Mouse (Mus musculus): Measurements from ENCODE around the gene Dazap2. TPM values are rescaled to one million over a fixed set of nuclear protein-coding genes. Genes with fewer than 3 reads are reported as not detected.
"Not testable (repeated sequence)": the region's sequence is repeated elsewhere in the genome, so short reads cannot be mapped to it uniquely, and the experiment has no call there.

Gene Dazap2
- polyA plus RNA-seq, 1 experiment, result not detected

DNA sequence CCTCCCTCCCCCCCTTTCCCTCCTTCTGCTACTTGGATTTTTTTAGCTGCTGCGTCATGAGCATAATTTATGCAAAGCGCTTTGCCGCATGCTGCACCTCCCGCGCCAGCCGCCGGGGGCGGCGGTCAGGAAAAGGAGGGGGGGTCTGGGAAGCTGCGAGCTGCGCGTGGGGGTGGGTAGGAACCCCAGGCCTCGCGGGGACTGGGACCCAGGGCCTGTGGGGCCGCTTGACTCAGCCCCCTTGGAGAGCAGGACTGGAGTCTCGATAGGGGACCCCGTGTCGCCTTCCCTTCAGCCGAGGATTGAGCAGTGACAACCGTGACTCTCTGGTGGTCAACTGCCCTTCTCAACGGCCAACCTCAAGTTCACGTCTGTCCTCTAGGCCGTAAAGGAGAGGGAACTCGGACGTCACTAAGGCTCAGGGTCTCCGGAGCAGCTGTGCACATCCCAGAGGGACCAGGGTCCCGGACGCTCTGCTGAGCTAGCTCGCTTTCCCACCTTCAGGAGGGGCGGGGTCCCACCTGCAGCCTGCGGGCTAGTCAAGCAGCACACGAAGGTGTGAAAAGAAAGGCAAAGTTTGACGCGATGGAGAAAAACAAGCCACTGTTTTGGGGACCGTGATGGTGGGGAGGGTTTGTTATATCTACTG lies 15.0 kb upstream of the Dazap2 start:
- WGBS, result 5% methylated on average over 35 of the region's 35 CpGs
- TF ChIP-seq CTCF (IDR thresholded peaks at IDR 0.05; ENCODE audit: insufficient read depth, low read depth, low read length) (peak; percentile 70; the same call in 1 of the 2 replicates), POLR2A (IDR thresholded peaks at IDR 0.05; ENCODE audit: insufficient read depth, low read depth, low read length) (0 out of 2 replicates have a peak, but pooled peaks have one; percentile 19)
- H3K27ac ChIP-seq (ENCODE audit: insufficient read depth, low read depth, low read length), result peak overlapping the region; percentile 26; the same call in 1 of the 2 replicates
- peak overlapping the region; percentile 99 for H3K4me3 ChIP-seq (ENCODE audit: insufficient read depth, low read depth, low read length)
- peaks cover 17% of the 10 kb centered on the region for H3K4me1 ChIP-seq (ENCODE audit: control insufficient read depth, insufficient read depth, low read length)

DNA sequence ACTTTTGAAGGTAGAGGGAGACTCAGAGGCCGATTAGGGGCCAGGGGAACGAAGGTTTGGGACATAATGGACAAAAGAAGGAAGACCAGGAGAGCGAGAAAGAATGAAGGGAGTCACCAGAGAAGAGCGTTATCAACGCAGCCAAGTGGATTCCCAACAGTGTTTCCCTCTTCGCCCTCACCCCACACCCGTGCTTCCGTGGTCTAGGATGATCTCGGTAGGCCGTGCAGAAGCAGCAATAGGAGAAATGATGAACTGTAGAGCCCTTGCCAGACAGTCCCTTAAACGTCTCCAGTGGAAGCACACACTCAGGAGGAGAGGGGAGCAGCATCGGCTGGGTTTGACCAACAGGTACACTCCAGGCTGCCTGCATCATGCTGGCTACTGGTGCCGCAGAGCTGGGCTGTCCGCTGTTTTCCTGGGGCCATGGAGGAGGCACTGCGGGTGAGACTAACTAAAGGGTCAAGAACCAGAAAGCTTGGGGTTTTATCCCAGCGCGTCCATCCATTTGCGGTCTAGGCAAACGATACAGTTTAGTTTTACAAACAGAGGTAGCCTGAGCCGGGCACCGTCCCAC lies 14.4 kb upstream of the Dazap2 start:
- H3K4me1 ChIP-seq (ENCODE audit: control insufficient read depth, insufficient read depth, low read length), result peaks cover 17% of the 10 kb centered on the region
- H3K4me3 ChIP-seq (ENCODE audit: insufficient read depth, low read depth, low read length), result no peak overlapping the region
- no peak for TF ChIP-seq CTCF (IDR thresholded peaks at IDR 0.05; ENCODE audit: insufficient read depth, low read depth, low read length)
- TF ChIP-seq POLR2A (IDR thresholded peaks at IDR 0.05; ENCODE audit: insufficient read depth, low read depth, low read length), result no peak
- no peak overlapping the region for H3K27ac ChIP-seq (ENCODE audit: insufficient read depth, low read depth, low read length)
- 59% methylated on average over 21 of the region's 21 CpGs for WGBS

DNA sequence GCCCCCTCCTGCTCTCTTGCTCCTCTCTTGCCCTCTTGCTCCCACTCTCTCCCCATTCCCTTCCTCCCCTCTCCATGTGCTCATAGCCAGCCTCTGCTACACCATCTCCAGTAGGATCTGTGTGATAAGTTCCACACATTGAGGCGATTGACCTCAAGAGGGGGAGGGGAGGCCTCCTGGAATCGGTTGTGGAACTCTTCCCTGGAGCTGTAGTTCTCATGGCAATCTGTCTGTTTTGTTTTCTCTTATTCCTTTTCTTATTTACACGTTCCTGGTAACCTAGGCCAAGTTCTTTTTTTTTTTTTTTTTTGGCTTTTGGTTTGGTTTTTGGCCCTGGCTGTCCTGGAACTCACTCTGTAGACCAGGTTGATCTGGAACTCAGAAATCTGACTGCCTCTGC lies 13.5 kb upstream of the Dazap2 start:
- TF ChIP-seq POLR2A (IDR thresholded peaks at IDR 0.05; ENCODE audit: insufficient read depth, low read depth, low read length) (no peak), CTCF (IDR thresholded peaks at IDR 0.05; ENCODE audit: insufficient read depth, low read depth, low read length) (no peak)
- no peak overlapping the region for H3K4me3 ChIP-seq (ENCODE audit: insufficient read depth, low read depth, low read length)
- 57% methylated on average over 3 of the region's 3 CpGs for WGBS
- H3K27ac ChIP-seq (ENCODE audit: insufficient read depth, low read depth, low read length), result no peak overlapping the region
- H3K4me1 ChIP-seq (ENCODE audit: control insufficient read depth, insufficient read depth, low read length), result peaks cover 17% of the 10 kb centered on the region

DNA sequence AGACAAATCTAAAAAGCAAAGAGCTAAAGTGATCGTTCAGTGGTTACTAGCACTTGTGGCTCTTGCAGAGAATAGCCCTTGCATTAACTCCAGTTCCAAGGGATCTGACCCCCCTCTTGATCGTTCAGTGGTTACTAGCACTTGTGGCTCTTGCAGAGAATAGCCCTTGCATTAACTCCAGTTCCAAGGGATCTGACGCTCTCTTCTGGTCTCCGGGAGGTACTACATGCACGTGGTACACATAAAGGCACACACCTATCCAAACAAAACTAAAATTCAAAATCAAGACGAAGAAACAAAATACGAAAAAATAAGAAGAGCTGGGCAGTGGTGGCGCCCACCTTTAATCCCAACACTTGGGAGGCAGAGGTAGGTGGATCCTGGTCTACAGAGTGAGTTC lies 8.5 kb upstream of the Dazap2 start:
- not testable (repeated sequence) for H3K27ac ChIP-seq (ENCODE audit: insufficient read depth, low read depth, low read length); H3K4me3 ChIP-seq (ENCODE audit: insufficient read depth, low read depth, low read length); H3K4me1 ChIP-seq (ENCODE audit: control insufficient read depth, insufficient read depth, low read length)
- WGBS, result 93% methylated on average over 8 of the region's 8 CpGs

DNA sequence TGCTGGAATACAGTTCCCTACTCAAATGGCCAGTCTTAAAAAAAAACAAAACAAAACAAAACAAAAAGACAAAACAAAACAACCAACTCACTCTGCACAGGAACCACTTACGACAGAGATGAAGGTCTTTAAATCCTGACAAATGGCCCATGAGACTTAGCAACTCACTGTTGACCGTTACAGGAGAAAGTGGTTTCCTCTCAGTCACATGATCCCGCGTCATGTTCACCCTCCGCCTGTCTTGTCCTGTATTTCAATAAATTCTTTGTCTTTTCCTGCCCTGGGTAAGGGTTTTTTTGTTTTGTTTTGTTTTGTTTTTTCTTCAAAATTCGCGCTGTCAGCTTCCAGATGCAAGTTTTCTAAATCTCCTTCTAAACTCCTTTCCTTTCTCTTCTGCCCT lies 3.2 kb upstream of the Dazap2 start:
- WGBS, result 88% methylated on average over 7 of the region's 7 CpGs
- H3K4me1 ChIP-seq (ENCODE audit: control insufficient read depth, insufficient read depth, low read length), result peaks cover 15% of the 10 kb centered on the region
- TF ChIP-seq CTCF (IDR thresholded peaks at IDR 0.05; ENCODE audit: insufficient read depth, low read depth, low read length) (no peak), POLR2A (IDR thresholded peaks at IDR 0.05; ENCODE audit: insufficient read depth, low read depth, low read length) (no peak)
- H3K4me3 ChIP-seq (ENCODE audit: insufficient read depth, low read depth, low read length), result no peak overlapping the region
- H3K27ac ChIP-seq (ENCODE audit: insufficient read depth, low read depth, low read length), result no peak overlapping the region

- WGBS, result 75% methylated on average over 2 of the region's 2 CpGs
- peaks cover 15% of the 10 kb centered on the region for H3K4me1 ChIP-seq (ENCODE audit: control insufficient read depth, insufficient read depth, low read length)
- no peak for TF ChIP-seq POLR2A (IDR thresholded peaks at IDR 0.05; ENCODE audit: insufficient read depth, low read depth, low read length)
- no peak for TF ChIP-seq CTCF (IDR thresholded peaks at IDR 0.05; ENCODE audit: insufficient read depth, low read depth, low read length)
- no peak overlapping the region for H3K4me3 ChIP-seq (ENCODE audit: insufficient read depth, low read depth, low read length)
- no peak overlapping the region for H3K27ac ChIP-seq (ENCODE audit: insufficient read depth, low read depth, low read length)
Observed at GRCm38 (mm10) chr15:100612432-100612831, 2.7 kb upstream of the Dazap2 start.

GRCm38 (mm10) chr15:100613584-100613983 lies 1.6 kb upstream of the Dazap2 start:
- 5% methylated on average over 16 of the region's 16 CpGs for WGBS
- H3K27ac ChIP-seq (ENCODE audit: insufficient read depth, low read depth, low read length), result no peak overlapping the region
- H3K4me3 ChIP-seq (ENCODE audit: insufficient read depth, low read depth, low read length), result no peak overlapping the region
- peaks cover 15% of the 10 kb centered on the region for H3K4me1 ChIP-seq (ENCODE audit: control insufficient read depth, insufficient read depth, low read length)
- TF ChIP-seq CTCF (IDR thresholded peaks at IDR 0.05; ENCODE audit: insufficient read depth, low read depth, low read length) (peak; percentile 87), POLR2A (IDR thresholded peaks at IDR 0.05; ENCODE audit: insufficient read depth, low read depth, low read length) (no peak)

DNA sequence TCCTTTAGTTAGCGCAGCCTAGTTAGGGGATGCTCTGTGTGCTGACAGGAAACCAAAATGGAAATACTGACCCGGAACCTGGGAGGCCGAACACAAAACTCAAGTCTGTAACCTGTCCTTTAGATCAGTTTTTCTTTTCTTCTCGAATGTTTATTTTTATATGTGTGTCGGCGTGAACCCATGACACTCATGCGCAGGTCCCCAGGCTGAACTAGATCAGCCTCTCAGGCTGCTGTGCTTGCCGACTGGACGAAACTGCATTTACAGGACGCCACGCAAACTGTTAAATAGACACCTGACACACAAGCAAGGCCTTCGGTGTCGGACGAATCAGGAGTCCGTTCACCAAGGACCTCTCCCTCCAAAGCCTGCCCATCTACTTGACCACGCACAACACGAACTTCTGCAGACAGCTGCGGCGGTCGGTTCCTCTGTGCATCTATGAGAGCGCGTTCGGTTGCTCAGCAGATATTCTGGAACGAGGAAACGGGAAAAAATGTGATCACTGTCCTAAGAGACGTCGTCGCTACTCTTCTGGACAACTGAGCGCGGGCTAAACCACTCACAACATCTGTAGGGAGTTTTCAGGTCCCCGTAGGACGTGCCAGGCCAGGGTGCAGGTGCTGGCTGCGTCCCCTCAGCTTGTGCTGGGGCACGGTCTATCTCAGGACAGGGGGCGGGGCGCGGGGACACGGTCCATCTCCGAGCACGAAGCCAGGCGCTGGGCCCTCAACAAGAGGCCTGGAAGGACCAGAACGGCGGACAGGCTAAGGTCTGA lies 742 bp upstream of the Dazap2 start:
- no peak for TF ChIP-seq CTCF (IDR thresholded peaks at IDR 0.05; ENCODE audit: insufficient read depth, low read depth, low read length)
- no peak for TF ChIP-seq POLR2A (IDR thresholded peaks at IDR 0.05; ENCODE audit: insufficient read depth, low read depth, low read length)
- H3K4me1 ChIP-seq (ENCODE audit: control insufficient read depth, insufficient read depth, low read length), result peaks cover 15% of the 10 kb centered on the region
- H3K27ac ChIP-seq (ENCODE audit: insufficient read depth, low read depth, low read length), result peak overlapping the region; percentile 73
- H3K4me3 ChIP-seq (ENCODE audit: insufficient read depth, low read depth, low read length), result peak overlapping the region; percentile 83
- 11% methylated on average over 43 of the region's 43 CpGs for WGBS

GRCm38 (mm10) chr15:100615825-100616220 lies 674 bp downstream of the Dazap2 start:
- WGBS, result 1% methylated on average over 43 of the region's 43 CpGs
- peaks cover 15% of the 10 kb centered on the region for H3K4me1 ChIP-seq (ENCODE audit: control insufficient read depth, insufficient read depth, low read length)
- TF ChIP-seq POLR2A (IDR thresholded peaks at IDR 0.05; ENCODE audit: insufficient read depth, low read depth, low read length), result no peak; the same call in 1 of the 2 replicates
- no peak for TF ChIP-seq CTCF (IDR thresholded peaks at IDR 0.05; ENCODE audit: insufficient read depth, low read depth, low read length)
- H3K4me3 ChIP-seq (ENCODE audit: insufficient read depth, low read depth, low read length), result peak overlapping the region; percentile 83
- peak overlapping the region; percentile 55 for H3K27ac ChIP-seq (ENCODE audit: insufficient read depth, low read depth, low read length)

All from olfactory bulb, adult 2 months (tissue).